Mouse (Mus musculus): ENCODE measurements around the gene C1qtnf4. TPM values are rescaled to one million over a fixed set of nuclear protein-coding genes. Genes with fewer than 3 reads are reported as not detected.

The C1qtnf4 gene
- polyA plus RNA-seq (2015; fragmentation: Nextera tagmentation; extraction: Ambion mirVana), result 19.2 and 33.7 TPM in 2 replicates

GRCm38 (mm10) chr2:90885218-90886041, at the start of gene C1qtnf4:
Gene C1qtnf4, plus strand, starts transcription at chr2:90885860.

DNA sequence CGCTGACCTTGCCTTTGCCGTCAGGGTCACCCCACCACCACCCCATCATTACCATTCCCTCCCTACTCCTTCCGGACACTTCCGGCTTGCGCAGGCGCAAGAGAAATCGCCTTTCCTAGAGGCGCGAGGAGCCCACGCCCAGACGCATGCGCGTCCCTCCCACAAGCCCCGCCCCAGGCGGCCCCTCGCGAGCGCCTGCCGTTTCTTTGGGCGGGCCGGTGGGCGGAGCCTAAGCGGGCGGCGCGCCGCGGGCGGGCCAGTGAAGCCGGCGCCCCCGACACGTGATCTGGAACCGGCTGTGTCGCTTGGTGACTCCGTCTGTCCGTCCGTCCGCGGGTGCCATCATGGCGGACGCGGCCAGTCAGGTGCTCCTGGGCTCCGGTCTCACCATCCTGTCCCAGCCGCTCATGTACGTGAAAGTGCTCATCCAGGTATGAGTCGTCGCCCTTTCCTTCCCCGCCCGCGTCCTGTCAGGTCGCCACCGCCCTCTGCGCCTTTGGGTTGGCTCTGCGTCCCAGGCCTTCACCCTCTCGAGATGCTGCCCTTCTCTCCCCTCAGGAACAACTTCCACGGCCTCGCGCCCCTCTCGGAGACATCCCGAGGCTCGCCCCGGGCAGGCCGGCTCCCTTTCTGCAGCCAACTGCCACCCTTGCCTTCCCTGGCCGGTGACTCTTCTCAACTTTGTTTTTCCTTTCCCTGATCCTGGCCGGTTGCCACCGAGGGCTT, 38.5 kb upstream of the C1qtnf4 start, which contains the start of gene Mtch2:
Gene Mtch2 (plus strand): TSS at position 201 of the 726 bp plus-strand sequence.

GRCm38 (mm10) chr2:90904076-90904855, 18.6 kb downstream of the C1qtnf4 start, which contains the start of the genes Kbtbd4 and Ndufs3:
Gene Kbtbd4, plus strand, starts transcription at chr2:90904740.
Gene Ndufs3, minus strand, starts transcription at chr2:90904827.

Other genes with a start within 250 kb of the C1qtnf4 start
- gene Nup160, start 208.6 kb upstream of the C1qtnf4 start, polyA plus RNA-seq (2015; fragmentation: Nextera tagmentation; extraction: Ambion mirVana), result 13.5 and 13.9 TPM in 2 replicates
- gene Fnbp4, start 140.5 kb upstream of the C1qtnf4 start, polyA plus RNA-seq (2015; fragmentation: Nextera tagmentation; extraction: Ambion mirVana), result 29.9 and 60.0 TPM in 2 replicates
- gene Agbl2, start 103.1 kb upstream of the C1qtnf4 start, polyA plus RNA-seq (2015; fragmentation: Nextera tagmentation; extraction: Ambion mirVana), result 0.17 and 1.1 TPM in 2 replicates
- 145 and 195 TPM in 2 replicates for gene Mtch2, start 38.7 kb upstream of the C1qtnf4 start, polyA plus RNA-seq (2015; fragmentation: Nextera tagmentation; extraction: Ambion mirVana)
- gene Kbtbd4, start 18.9 kb downstream of the C1qtnf4 start, polyA plus RNA-seq (2015; fragmentation: Nextera tagmentation; extraction: Ambion mirVana), result 18.9 and 26.8 TPM in 2 replicates
- gene Ndufs3, start 19.0 kb downstream of the C1qtnf4 start, polyA plus RNA-seq (2015; fragmentation: Nextera tagmentation; extraction: Ambion mirVana), result 248 and 388 TPM in 2 replicates
- gene Celf1, start 54.5 kb downstream of the C1qtnf4 start, polyA plus RNA-seq (2015; fragmentation: Nextera tagmentation; extraction: Ambion mirVana), result 25.1 and 36.9 TPM in 2 replicates
- gene Rapsn, start 149.8 kb downstream of the C1qtnf4 start, polyA plus RNA-seq (2015; fragmentation: Nextera tagmentation; extraction: Ambion mirVana), result 2.7 and 3.5 TPM in 2 replicates
- gene Psmc3, start 168.1 kb downstream of the C1qtnf4 start, polyA plus RNA-seq (2015; fragmentation: Nextera tagmentation; extraction: Ambion mirVana), result 219 and 226 TPM in 2 replicates
- 26.0 and 29.1 TPM in 2 replicates for gene Slc39a13, start 184.6 kb downstream of the C1qtnf4 start, polyA plus RNA-seq (2015; fragmentation: Nextera tagmentation; extraction: Ambion mirVana)
- 10.3 and 10.7 TPM in 2 replicates for gene Spi1, start 196.5 kb downstream of the C1qtnf4 start, polyA plus RNA-seq (2015; fragmentation: Nextera tagmentation; extraction: Ambion mirVana)
- 0.06 and 0.41 TPM in 2 replicates for gene Mybpc3, start 232.3 kb downstream of the C1qtnf4 start, polyA plus RNA-seq (2015; fragmentation: Nextera tagmentation; extraction: Ambion mirVana)

All from adrenal gland, postnatal 0 days (tissue).